Mouse (Mus musculus) midbrain, embryonic 16.5 days (tissue): ENCODE data around the gene Grap. TPM values are rescaled to one million over a fixed set of nuclear protein-coding genes. Genes with fewer than 3 reads are reported as not detected.

ENCODE experiments used
- ATAC-seq: fragments of 200-750 bp; cut with Nextera tagmentation; 2 replicates; pipeline ENCODE4 v1.8.0; 2017; ENCODE audit warnings: moderate TSS enrichment
- H3K27ac ChIP-seq: fragments of 300-500 bp; sonication (generic); 2 replicates; pipeline ENCODE4 v1.5.1; 2014; ENCODE audit warnings: mild to moderate bottlenecking, low read length, mixed read lengths
- H3K27me3 ChIP-seq: fragments of 300-500 bp; sonication (generic); 2 replicates; pipeline ENCODE4 v1.6.1; 2014; ENCODE audit warnings: low read depth, low read length, mixed read lengths; ENCODE audit not compliant: control insufficient read depth, insufficient read depth
- H3K36me3 ChIP-seq: fragments of 300-500 bp; sonication (generic); 2 replicates; pipeline ENCODE4 v1.6.1; 2014; ENCODE audit warnings: mild to moderate bottlenecking, low read length, moderate library complexity, mixed read lengths; ENCODE audit not compliant: control insufficient read depth, insufficient read depth
- H3K4me1 ChIP-seq: fragments of 300-500 bp; sonication (generic); 2 replicates; pipeline ENCODE4 v1.6.1; 2014; ENCODE audit warnings: mild to moderate bottlenecking, low read length, mixed read lengths; ENCODE audit not compliant: control insufficient read depth, insufficient read depth
- H3K4me2 ChIP-seq: fragments of 300-500 bp; sonication (generic); 2 replicates; pipeline ENCODE4 v1.6.1; 2014; ENCODE audit warnings: mild to moderate bottlenecking, low read length, mixed read lengths
- H3K4me3 ChIP-seq: fragments of 300-500 bp; sonication (generic); 2 replicates; pipeline ENCODE4 v1.5.1; 2014; ENCODE audit warnings: low read depth, mild to moderate bottlenecking, low read length, moderate library complexity, mixed read lengths
- H3K9ac ChIP-seq: fragments of 300-500 bp; sonication (generic); 2 replicates; pipeline ENCODE4 v1.6.1; 2014; ENCODE audit warnings: low read depth, low read length, mixed read lengths
- H3K9me3 ChIP-seq: fragments of 300-500 bp; sonication (generic); replicated peaks from 2 replicates; pipeline ENCODE4 v1.6.1; 2014; ENCODE audit warnings: mild to moderate bottlenecking, low read length, mixed read lengths; ENCODE audit not compliant: control insufficient read depth, poor library complexity, severe bottlenecking
- WGBS: fragments of 180-500 bp; shearing (Covaris S2); extraction: QIAGEN DNeasy Blood & Tissue Kit; methylation state at CpG from one replicate; pipeline ENCODE4 v1.1.7; 2014; 5-methylcytosine and 5-hydroxymethylcytosine counted together
- polyA plus RNA-seq: library from polyadenylated mRNA; unstranded; fragments of >200 nt; fragmentation: Nextera tagmentation; extraction: Ambion mirVana; gene quantifications from 2 replicates; pipeline ENCODE4 v1.2.1, GENCODE M21; 2015

Grap gene
- 10.7 and 11.6 TPM in 2 replicates for polyA plus RNA-seq

DNA sequence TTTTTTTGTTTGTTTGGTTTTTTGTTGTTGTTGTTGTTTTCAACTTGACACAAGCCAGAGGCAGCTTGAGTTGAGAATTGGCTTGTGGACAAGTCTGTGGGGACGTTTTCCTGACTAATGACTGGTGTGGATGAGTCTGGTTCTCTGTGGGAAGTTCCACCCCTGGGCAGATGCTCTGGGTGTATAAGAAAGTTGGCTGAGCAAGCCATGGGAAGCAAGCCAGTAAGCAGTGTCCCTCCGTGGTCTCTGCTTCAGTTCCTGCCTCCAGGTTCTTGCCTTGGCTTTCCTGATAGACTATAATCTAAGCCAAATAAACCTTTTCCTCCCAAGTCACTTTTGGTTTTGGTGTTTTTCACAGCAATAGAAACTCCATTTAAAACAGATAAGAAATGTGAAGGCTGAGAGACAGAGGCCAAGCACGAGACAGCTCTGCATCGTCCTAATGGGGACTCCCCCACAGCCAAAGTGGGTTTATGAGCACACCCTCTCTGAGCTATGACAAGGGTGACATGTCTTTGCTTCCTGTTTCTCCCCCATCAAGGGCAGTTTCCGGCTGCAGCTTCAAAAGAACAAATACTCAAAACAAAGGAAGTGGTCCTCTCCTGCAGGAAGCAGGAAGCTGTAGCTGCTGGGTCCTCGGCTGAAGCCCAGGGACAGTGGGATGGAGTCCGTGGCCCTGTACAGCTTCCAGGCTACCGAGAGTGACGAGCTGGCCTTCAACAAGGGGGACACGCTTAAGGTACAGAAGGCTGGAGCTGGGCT is at the start of gene Grap:
Gene Grap (plus strand): TSS at position 580 of the 762 bp plus-strand sequence.
- 75% methylated on average over 10 of the region's 10 CpGs for WGBS
- no peak for ATAC-seq
- no peaks in the 10 kb centered on the region for H3K27me3 ChIP-seq
- H3K9ac ChIP-seq, result no peak within 1 kb of the TSS
- no peak within 1 kb of the TSS for H3K4me2 ChIP-seq
- H3K27ac ChIP-seq, result no peak within 1 kb of the TSS
- no peaks in the 10 kb centered on the region for H3K36me3 ChIP-seq
- H3K9me3 ChIP-seq, result no peaks in the 10 kb centered on the region
- peak within 1 kb of the TSS; percentile 4; the same call in 1 of the 2 replicates for H3K4me3 ChIP-seq
- no peaks in the 10 kb centered on the region for H3K4me1 ChIP-seq

DNA sequence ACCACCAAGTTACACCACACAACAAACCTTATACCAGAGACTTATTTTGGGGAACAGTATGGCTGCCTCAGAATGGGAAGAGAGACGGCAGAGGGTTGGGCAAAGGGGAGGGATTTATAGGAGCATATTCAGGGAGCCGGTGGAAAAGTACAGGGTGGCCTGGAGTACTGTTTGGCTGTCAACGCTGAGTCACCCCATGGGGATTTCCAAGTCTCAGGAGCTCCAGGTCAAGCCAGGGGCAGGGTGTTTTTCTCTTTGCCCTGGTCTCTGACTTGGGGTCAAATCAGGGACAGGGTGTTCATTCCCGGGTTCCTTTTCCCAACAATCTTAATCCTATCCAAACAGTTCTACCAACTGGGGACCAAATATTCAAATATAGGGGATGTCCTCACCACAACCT is 45.0 kb upstream of the Grap start:
- Histone ChIP-seq H3K36me3 (no peaks in the 10 kb centered on the region), H3K9ac (no peak overlapping the region), H3K4me3 (no peak overlapping the region), H3K4me2 (no peak overlapping the region), H3K27me3 (no peaks in the 10 kb centered on the region), H3K9me3 (peaks cover 6% of the 10 kb centered on the region), H3K27ac (no peak overlapping the region), H3K4me1 (no peaks in the 10 kb centered on the region)
- no peak for ATAC-seq
- WGBS, result 89% methylated on average over 4 of the region's 4 CpGs

DNA sequence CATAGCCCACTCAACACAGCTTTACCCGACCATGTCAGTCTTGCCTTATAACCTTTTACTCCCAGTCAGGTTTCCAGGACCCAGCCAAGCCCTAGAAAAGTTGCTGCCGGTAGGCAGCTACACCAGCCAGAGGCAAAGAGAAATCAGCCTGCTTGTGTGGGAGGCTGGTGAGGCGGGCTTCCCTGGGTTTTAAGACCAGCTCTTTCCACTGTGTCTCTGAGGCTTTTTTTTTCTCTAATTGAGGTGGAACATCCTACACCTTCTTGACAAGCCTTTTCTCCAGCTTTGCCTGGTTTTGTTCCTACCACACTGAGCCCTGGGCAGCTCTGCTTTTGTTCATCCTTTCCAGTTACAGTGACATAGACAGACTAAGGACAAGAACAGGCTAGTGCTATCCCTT is 41.9 kb upstream of the Grap start:
- Histone ChIP-seq H3K9ac (no peak overlapping the region), H3K4me3 (no peak overlapping the region), H3K4me2 (no peak overlapping the region), H3K4me1 (peaks cover 7% of the 10 kb centered on the region), H3K27me3 (no peaks in the 10 kb centered on the region), H3K27ac (no peak overlapping the region), H3K36me3 (no peaks in the 10 kb centered on the region), H3K9me3 (peaks cover 6% of the 10 kb centered on the region)
- no peak for ATAC-seq
- whole genome bisulfite sequencing, result 83% methylated on average over 3 of the region's 3 CpGs

DNA sequence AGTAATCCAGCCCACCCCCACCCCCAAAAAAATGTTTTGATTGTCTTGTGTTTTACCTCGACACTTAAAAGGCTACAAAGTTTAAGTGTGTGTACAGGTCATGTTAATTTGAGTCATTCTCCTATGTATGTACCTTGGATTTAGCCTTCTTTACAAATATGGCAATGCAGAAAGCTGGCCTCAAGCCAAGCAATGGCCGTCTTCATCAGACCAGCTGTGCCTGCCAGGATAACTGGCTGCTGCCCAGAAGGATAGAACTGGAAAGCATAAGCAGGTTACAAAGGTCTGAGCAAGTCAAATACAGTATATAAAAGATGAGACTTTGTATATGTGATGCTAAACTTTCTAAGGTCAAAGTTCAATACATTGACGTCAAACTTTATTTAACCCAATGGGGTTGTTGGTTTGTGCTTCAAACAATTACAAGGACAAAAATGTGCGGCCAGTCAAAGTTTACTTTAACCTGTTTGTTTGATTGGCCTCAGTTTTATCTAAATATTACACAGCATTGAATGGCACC is 40.9 kb upstream of the Grap start:
- peaks cover 7% of the 10 kb centered on the region for H3K4me1 ChIP-seq
- no peak overlapping the region for H3K4me2 ChIP-seq
- H3K27me3 ChIP-seq, result no peaks in the 10 kb centered on the region
- H3K27ac ChIP-seq, result no peak overlapping the region
- H3K4me3 ChIP-seq, result no peak overlapping the region
- H3K9me3 ChIP-seq, result peaks cover 4% of the 10 kb centered on the region
- ATAC-seq, result no peak
- no peak overlapping the region for H3K9ac ChIP-seq
- H3K36me3 ChIP-seq, result no peaks in the 10 kb centered on the region
- 78% methylated on average over 4 of the region's 4 CpGs for WGBS

DNA sequence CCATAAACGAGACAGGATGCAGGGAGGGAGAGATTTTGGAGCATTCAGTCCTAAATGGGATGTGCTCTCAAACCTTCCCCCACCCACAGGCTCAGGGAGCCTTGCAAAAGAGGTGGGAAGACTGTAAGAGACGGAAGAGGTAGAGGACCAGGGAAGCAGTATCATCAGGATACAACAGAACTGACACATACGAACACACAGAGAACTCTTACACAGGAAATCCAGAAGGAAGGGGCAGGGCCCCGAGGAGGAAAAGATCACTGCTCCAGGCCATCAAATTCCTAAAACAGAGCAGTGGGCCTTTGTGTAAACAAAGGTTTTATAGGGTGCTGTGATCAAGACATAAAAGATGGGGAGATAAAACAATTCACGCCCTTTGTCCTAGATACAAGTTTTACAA is 38.7 kb upstream of the Grap start:
- Histone ChIP-seq H3K4me3 (no peak overlapping the region), H3K27ac (no peak overlapping the region), H3K9ac (no peak overlapping the region), H3K9me3 (no peaks in the 10 kb centered on the region), H3K4me1 (peaks cover 8% of the 10 kb centered on the region), H3K27me3 (no peaks in the 10 kb centered on the region), H3K36me3 (no peaks in the 10 kb centered on the region), H3K4me2 (no peak overlapping the region)
- WGBS, result 77% methylated on average over 5 of the region's 5 CpGs
- ATAC-seq, result no peak

DNA sequence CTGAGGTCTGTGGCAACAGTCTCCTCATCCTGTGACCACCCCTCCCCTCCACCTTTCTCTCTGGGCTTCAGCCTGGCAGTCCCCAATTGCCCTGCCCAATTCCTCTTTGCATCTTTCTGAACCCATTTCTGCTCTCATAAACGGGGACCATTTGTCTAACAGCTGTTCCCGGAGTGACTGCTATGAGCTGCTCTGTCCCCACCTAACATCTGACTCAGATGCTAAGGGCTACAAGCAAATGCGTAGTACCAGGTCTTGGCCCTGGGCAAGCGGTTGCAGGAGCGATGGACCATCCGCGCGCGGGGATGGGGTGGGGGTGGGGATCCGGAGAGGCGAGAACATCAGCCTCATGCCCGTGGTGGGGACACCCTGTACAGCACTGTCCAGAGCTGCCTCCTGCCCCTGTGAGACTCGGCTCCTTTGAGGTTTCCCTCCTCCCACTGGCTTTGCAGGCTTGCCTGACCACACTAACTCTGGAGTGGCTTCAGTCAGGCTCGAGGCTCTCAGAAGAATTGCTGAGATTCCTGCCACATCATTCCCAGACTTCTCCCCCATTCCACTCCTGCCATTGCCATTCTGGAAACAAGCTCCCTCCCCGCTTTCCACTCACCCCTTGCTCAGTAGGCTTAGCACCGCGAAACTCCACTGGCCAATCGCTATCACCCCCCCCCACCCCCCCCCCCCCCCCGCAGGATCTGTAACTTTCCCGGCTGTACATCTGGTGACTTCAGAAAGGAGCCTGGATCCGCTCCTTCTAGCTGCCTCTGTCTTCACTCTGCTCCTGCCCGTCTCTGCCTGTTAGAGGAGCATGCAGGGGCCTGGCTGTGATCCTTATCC is 37.2 kb upstream of the Grap start:
- Histone ChIP-seq H3K27ac (no peak overlapping the region), H3K9ac (peak overlapping the region; percentile 52), H3K36me3 (no peaks in the 10 kb centered on the region), H3K4me1 (peaks cover 14% of the 10 kb centered on the region), H3K9me3 (no peaks in the 10 kb centered on the region), H3K4me3 (peak overlapping the region; percentile 15), H3K27me3 (no peaks in the 10 kb centered on the region), H3K4me2 (peak overlapping the region; percentile 52)
- ATAC-seq, result no peak
- WGBS, result 10% methylated on average over 17 of the region's 22 CpGs

DNA sequence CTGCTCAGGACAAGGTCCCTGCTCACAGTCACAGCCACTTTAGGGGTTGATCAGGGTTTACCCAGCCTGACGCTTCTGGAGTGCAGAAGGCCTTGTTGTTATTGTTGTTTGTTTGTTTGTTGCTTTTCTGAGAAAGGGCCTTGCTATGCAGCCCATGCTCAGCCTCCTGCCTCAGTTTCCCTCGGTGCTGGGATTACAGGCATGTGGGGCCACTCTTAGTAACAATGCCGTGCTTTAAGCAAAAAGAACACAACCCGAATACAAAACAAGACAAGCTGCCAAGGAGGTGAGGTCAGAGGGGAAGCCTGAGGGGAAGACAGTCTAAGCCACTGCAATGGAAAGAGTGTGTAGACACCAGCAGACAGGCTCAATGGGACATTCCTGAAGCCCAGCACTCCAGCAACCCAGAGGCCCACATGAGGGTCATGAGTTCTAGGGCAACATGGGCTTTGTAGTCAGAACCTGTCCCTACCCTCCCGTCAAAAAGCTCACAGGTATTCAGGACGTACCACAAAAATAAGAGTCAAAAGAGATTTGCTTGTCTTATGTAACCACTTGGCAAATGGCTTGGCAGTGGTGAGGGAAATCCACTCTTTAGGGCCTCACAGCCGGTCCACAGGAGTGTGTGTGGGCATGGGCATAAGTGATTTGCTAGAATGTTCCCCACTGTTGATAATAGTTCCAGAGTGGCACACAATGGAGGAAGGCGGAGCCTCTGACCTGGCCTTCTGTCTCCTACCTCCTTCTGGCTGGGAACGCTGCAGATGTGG is 36.4 kb upstream of the Grap start:
- no peaks in the 10 kb centered on the region for H3K9me3 ChIP-seq
- no peak for ATAC-seq
- no peak overlapping the region for H3K4me2 ChIP-seq
- H3K4me3 ChIP-seq, result no peak overlapping the region
- H3K27me3 ChIP-seq, result no peaks in the 10 kb centered on the region
- no peak overlapping the region for H3K9ac ChIP-seq
- no peak overlapping the region for H3K27ac ChIP-seq
- no peaks in the 10 kb centered on the region for H3K36me3 ChIP-seq
- 57% methylated on average over 9 of the region's 9 CpGs for WGBS
- peaks cover 14% of the 10 kb centered on the region for H3K4me1 ChIP-seq

DNA sequence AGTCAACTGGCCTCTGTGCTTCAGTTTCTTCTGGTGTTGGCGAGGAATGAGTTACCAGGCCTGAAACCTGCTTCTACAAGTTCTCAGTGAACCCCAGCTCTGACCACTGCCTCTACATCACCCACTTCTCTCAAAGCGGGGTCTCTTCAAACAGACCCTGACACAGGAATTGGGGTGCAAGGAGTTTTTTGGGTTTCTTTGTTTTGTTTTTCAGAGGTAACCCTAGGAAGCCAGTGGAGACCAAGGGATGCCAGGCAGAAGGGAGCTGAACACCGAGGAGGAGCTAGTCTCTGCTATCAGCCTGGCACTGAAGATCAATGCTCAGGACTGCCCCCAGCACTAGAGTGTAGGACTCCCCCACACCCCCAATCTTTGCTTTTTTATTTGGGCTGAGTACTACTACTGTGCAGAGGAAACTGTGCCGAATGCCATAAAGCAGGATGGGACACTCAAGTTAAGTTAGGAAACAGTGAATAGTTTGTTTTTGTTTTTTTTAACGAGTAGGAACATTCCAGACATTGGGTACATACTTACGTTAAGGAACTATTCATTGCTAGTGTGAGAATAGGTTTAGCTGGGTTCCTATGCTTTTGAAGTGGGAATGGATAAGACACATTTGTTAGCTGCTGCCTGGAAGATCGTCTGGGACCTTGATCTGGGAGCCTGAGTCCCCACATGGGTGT is 35.6 kb upstream of the Grap start:
- Histone ChIP-seq H3K9ac (no peak overlapping the region), H3K4me1 (peaks cover 14% of the 10 kb centered on the region), H3K27ac (no peak overlapping the region), H3K27me3 (no peaks in the 10 kb centered on the region), H3K36me3 (no peaks in the 10 kb centered on the region), H3K9me3 (no peaks in the 10 kb centered on the region), H3K4me2 (no peak overlapping the region), H3K4me3 (no peak overlapping the region)
- ATAC-seq, result no peak
- 75% methylated on average over 7 of the region's 7 CpGs for WGBS
